Mouse (Mus musculus): ENCODE measurements around the gene BC049352.

BC049352 gene

DNA sequence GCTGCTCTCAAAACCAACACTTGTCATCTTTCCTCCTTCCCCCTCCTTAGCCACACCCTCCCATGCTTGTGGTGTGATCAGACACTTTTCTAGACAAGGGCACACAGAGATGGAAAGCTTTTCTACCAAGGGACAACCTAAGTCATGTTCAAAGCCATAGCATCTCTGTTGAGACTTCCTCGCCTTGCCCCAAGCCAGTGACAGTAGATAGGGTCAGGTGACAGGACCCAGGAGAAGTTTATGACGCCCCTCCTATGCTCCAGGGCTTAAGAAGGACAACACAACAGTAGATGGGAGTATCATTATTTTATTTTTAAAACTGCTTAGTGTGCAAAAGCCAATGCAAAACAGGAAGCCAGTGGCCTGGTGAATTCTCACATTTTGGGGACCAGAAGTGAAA lies 65.7 kb downstream of the BC049352 start:
- in situ Hi-C loops (cut with MboI): loop anchor here (10.0 kb wide), 1 partner anchor 47 kb away; no protein-coding TSS in a partner anchor

DNA sequence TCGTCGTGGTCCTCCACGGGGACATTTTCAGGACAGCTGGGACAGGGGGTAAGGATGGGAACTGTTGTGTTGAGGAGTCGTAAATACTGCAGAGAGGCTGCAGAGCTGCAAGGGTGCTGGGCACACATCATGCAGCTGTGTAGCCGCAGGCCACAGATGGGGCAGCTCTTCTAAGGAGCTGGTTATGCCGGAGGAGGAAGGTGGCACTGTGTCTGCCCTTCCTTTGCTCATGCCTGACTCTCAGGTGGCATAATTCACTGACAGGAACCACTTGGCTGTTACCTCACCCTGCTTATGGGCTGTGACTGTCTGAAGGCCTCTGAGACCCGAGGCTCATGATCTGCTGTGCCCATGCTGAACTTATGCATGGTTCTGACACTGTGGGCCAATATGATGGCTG lies 68.5 kb downstream of the BC049352 start:
- in situ Hi-C loops (cut with MboI): no loop called here

DNA sequence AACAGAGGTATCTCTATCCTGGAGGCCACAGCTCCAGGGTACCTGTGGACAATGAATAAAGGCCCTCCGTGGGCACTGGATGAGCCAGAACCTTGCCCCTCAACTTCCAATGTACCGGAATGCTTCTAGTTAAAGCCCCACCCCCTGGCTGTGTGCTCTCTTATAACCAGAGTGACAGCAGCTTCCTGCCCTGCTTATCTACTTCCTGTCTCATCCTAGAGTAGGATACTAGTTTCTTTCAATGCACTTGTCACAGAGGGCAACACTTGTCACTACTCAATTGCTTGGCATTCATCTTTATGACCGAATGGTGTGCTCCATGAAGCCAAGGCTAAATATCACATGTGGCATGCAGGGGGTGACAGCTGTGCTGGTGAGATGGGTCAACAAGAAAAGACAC lies 69.5 kb downstream of the BC049352 start:
- in situ Hi-C loops (cut with MboI): no loop called here

- in situ Hi-C loops (cut with MboI): no loop called here
These were observed 70.2 kb downstream of the BC049352 start for GRCm38 (mm10) chr9:45251990-45252389.

DNA sequence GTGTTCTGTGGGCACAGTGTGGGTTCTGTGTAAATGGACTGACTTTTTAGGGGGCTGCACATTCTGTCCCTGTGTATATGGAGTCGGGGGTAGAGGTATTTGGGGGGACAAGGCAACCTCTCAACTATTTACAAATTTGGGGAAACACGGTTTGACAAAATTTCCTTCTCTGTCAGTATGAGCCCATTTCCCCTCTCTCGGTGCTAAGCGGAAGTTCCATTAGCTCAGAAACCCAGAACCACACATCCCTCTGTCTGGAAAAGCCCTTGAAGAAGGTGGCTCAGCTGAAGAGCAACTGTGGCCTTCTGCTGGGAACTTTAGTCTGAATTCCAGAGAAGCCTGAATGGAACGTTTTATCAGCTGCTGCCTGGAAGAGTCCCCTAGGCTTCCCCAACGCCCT lies 70.6 kb downstream of the BC049352 start:
- in situ Hi-C loops (cut with MboI): no loop called here

DNA sequence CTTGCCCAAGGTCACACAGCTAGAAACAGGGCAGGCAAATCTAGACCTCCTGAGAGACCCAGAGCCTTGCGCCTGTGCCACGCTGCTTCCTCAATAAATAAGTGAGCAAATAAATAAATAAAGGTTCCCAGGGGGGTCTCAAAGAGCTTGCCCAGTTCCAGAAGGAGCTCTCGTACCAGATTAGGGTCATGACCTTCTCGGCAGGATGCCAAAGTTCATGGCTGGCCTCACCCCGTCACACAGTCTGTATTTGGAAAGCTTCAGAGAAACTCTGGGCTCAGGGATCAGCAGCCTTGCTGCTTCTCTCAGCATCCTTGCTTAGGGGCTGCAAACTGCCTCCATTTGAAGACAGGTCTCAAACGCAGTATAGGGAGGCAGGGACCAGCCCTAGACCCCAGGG lies 72.2 kb downstream of the BC049352 start:
- in situ Hi-C loops (cut with MboI): no loop called here

DNA sequence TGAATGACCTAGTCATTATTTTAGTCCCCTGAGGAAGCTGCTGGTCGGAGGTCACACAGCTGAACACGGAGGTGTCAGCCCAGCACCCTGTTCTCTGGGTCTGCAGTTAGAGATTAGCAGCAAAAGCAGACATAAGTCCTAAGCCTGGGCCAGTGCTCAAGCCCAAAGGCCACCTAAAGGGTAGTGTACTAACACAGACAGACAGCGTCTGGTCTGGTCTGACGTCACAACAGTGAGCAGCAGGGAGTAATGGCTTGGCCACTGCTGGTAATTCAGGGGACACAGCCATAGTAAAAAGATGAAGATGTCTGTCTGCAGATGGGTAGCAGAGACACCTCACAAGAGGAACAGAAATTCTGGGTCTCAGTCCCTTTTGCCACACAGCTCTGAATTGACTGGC lies 72.8 kb downstream of the BC049352 start:
- in situ Hi-C loops (cut with MboI): no loop called here

DNA sequence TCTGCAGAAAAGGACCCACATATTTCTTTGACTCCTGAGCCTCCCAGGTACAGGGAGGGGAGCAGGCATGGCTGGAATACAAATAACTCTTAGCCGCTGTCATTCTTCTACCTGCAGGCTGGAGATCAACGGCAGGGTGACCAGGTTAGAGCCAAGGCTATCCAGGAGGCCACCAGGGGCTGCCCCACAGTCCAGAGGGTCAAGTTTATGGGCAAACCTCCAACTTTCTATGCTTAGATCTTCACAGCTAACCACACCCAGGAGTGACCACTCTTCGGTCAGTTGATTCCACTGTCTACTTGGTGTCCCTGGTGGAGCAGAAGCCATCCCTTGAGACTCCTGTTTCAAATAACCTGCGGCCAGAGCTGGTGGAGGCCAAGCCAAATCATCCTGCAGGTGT lies 73.6 kb downstream of the BC049352 start:
- in situ Hi-C loops (cut with MboI): no loop called here

GRCm38 (mm10) chr9:45255967-45256366 lies 74.2 kb downstream of the BC049352 start:
- in situ Hi-C loops (cut with MboI): no loop called here

- in situ Hi-C loops (cut with MboI): no loop called here
These were observed 77.3 kb downstream of the BC049352 start for GRCm38 (mm10) chr9:45259065-45259464.

GRCm38 (mm10) chr9:45261466-45261865 lies 79.7 kb downstream of the BC049352 start:
- in situ Hi-C loops (cut with MboI): no loop called here

- in situ Hi-C loops (cut with MboI): no loop called here
These were observed 80.1 kb downstream of the BC049352 start for GRCm38 (mm10) chr9:45261872-45262271.

DNA sequence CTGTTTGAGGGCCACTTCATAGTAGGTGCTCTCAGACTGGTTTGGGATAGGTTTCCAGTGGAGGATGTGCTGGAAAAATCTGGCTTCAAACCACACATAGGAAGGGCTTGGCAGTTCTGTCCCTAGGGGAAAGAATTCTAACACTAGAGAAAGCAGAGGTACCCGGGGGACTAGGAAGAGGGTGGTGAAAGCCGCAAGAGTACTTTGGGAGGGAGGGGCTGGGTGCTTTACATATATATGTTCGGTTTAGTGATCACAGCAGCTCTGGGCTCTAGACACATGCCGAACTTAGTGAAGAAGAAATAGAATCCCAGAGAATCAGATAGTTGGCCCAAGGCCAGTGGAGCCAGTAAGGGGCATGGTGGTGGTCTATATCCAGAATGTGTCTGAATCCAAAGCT lies 85.3 kb downstream of the BC049352 start:
- in situ Hi-C loops (cut with MboI): no loop called here

DNA sequence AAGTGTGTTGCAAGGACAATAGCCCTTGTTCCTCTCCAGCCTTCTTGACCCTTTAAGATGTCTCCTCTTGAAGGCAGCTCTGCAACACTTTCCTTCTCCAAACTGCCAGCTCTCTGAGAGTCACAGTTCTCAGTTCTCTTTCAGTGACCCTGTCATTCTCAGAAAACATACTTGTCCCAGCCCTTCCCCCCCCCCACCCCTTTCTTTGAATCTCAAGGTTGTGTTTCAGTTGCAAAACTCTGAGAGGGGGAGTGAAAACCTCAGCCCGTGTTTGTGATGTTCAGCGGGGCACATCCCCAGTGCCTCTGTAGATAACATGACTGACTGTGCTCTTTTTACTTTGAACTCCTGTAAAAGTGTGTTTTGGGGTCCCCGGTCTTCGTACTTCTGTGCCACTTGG lies 86.3 kb downstream of the BC049352 start:
- in situ Hi-C loops (cut with MboI): no loop called here

DNA sequence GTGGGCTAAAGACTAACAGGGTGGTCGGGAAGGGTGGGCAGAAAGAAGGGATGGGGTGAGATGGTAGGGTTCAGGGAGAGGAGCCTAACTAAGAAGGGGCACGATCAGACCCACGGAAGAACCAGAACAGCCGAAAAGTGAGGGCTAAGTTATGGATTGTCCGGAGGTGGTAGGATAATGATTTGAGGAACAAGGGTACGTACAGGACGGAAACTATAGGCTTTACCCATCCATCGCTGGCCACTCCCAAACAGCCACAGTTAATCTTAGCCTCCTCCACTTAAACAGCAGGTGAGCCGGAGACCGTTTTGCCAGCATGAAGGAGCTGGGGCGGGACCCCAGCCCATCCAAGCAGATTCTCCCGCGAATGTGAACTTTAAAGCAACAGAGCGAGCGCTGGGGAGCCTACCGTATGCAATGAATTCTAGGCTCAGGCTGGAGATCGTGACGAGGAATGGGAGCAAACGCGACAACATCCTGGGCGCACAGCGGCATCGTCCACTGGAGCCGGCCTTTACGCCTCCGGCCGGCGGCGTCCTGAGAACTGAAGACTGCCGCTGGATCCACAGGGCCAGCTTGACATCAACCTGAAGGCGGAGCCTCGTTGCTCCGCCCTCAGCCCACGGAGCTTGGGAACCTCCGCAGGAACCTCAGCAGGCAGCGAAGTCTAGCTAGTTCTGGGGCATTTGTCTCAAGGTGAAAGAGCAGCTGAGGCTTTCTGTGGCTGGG lies 87.0 kb downstream of the BC049352 start, which contains the start of gene Il10ra:
TSS of gene Il10ra (minus strand) at position 553 of the 729 bp plus-strand sequence.
- in situ Hi-C loops (cut with MboI): no loop called here

- in situ Hi-C loops (cut with MboI): no loop called here
These were observed 90.4 kb downstream of the BC049352 start for GRCm38 (mm10) chr9:45272213-45272612.

DNA sequence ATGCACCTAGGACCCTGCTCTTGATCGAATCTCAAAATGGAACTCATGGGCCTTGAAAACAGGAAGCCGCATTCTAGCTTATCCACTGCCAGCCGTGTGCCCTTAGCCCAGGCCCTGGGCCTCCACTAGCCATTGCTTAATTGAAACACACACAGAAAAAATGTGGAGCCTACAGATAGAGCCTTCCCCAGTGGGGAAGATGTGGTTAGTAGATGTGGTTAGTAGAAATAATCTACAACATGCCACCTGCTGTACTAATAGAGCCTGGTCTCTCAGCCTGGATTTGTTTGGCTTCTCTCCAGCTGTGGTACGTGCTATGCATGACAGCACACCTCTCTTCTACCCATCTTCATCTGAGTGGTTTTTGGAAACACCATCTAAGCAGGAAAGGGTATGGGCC lies 92.4 kb downstream of the BC049352 start:
- in situ Hi-C loops (cut with MboI): no loop called here

- in situ Hi-C loops (cut with MboI): no loop called here
These were observed 92.8 kb downstream of the BC049352 start for GRCm38 (mm10) chr9:45274635-45275034.

DNA sequence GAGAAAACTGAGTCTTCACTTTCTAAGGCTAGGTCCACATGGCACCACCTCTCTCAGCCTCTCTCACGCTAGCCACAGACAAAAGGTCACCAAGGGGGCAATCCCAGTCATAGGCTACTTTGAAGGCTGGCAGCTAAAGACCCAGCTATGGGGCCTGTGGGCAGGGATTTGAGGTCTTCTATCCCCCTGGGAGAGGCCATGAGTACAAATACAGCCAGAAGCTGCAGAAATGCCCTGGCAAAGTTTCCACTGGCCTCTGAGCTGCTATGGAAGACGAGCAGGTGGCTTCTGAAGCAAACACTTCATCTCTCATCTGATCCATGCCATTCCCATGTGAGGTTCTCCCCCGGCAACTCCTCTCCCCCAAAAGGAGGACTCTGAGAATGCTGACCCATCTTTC lies 98.3 kb downstream of the BC049352 start:
- in situ Hi-C loops (cut with MboI): no loop called here

- in situ Hi-C loops (cut with MboI): no loop called here
These were observed 99.1 kb downstream of the BC049352 start for GRCm38 (mm10) chr9:45280891-45281290.

GRCm38 (mm10) chr9:45282466-45282865 lies 100.7 kb downstream of the BC049352 start:
- in situ Hi-C loops (cut with MboI): no loop called here

DNA sequence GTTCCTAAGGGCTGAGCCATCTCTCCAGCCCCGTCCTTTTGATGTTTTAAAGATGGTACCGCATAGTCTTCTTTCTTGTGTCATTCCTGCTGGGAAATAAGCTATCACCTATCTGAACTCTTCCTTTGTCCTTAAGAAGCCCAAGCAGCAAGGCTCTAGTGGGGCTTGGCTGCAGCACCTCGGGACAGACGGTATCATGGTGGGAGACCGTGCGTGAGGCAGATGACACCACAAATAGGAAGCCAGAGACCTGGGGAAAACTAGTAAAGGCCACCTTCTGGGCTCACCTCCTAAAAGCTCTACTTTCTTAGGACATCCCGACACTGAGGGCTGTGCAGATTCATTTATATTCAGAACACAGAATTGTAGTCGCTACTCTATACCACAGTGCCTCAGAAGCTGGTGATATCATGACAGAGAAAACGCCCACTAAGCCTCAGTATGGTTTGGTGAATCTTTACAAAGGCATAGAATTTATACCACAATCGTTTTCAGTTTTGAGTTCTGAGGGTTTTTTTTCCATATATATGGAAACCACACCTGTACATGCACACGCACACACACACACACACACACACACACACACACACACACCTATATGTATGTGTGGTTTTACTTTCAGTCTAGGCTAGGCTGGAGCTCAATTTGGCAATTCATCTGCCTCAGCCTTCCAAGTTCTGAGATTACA lies 109.8 kb downstream of the BC049352 start:
- in situ Hi-C loops (cut with MboI): loop anchor here (10.0 kb wide), 1 partner anchor 47 kb away; no protein-coding TSS in a partner anchor

Data from mature B cell (primary cell).